Mouse (Mus musculus) midbrain, postnatal 0 days (tissue): ENCODE measurements around the gene Nudt22. TPM values are rescaled to one million over a fixed set of nuclear protein-coding genes. Genes with fewer than 3 reads are reported as not detected.

ENCODE experiments used
- ATAC-seq: fragments of 200-750 bp; cut with Nextera tagmentation; 2 replicates; pipeline ENCODE4 v1.8.0; 2017; ENCODE audit warnings: moderate number of reproducible peaks, mild to moderate bottlenecking, moderate TSS enrichment, moderate library complexity; ENCODE audit not compliant: low FRiP score
- DNase-seq: peaks from one replicate; pipeline ENCODE4 v3.0.0-alpha.2; 2015; ENCODE audit warnings: low spot score
- H3K27ac ChIP-seq: fragments of 300-500 bp; sonication (generic); 2 replicates; pipeline ENCODE4 v1.5.1; 2014; ENCODE audit warnings: low read depth, mild to moderate bottlenecking, low read length, mixed read lengths
- H3K27me3 ChIP-seq: fragments of 300-500 bp; sonication (generic); 2 replicates; pipeline ENCODE4 v1.6.1; 2014; ENCODE audit warnings: low read length, control low read depth, mixed read lengths; ENCODE audit not compliant: insufficient read depth
- H3K36me3 ChIP-seq: fragments of 300-500 bp; sonication (generic); 2 replicates; pipeline ENCODE4 v1.6.1; 2014; ENCODE audit warnings: low read length, control low read depth, mixed read lengths; ENCODE audit not compliant: insufficient read depth
- H3K4me1 ChIP-seq: fragments of 300-500 bp; sonication (generic); 2 replicates; pipeline ENCODE4 v1.6.1; 2014; ENCODE audit warnings: mild to moderate bottlenecking, control low read depth, antibody characterized with exemption, low read length, mixed read lengths; ENCODE audit not compliant: insufficient read depth
- H3K4me2 ChIP-seq: fragments of 300-500 bp; sonication (generic); 2 replicates; pipeline ENCODE4 v1.6.1; 2014; ENCODE audit warnings: low read depth, mild to moderate bottlenecking, low read length, mixed read lengths; ENCODE audit not compliant: poor library complexity, severe bottlenecking
- H3K4me3 ChIP-seq: fragments of 300-500 bp; sonication (generic); 2 replicates; pipeline ENCODE4 v1.5.1; 2014; ENCODE audit warnings: low read depth, mild to moderate bottlenecking, low read length, moderate library complexity
- H3K9ac ChIP-seq: fragments of 300-500 bp; sonication (generic); replicated peaks from 2 replicates; pipeline ENCODE4 v1.6.1; 2014; ENCODE audit warnings: mild to moderate bottlenecking, low read length, moderate library complexity, mixed read lengths; ENCODE audit not compliant: poor library complexity, severe bottlenecking
- H3K9me3 ChIP-seq: fragments of 300-500 bp; sonication (generic); 2 replicates; pipeline ENCODE4 v1.6.1; 2016; ENCODE audit warnings: low read length, control low read depth
- CTCF ChIP-seq: IDR thresholded peaks from 2 replicates; pipeline ENCODE4 v1.5.1; 2016; ENCODE audit warnings: antibody characterized with exemption, mild to moderate bottlenecking
- WGBS: fragments of 180-500 bp; shearing (Covaris S2); extraction: QIAGEN DNeasy Blood & Tissue Kit; methylation state at CpG from one replicate; pipeline ENCODE4 v1.1.7; 2014; 5-methylcytosine and 5-hydroxymethylcytosine counted together
- polyA plus RNA-seq: library from polyadenylated mRNA; unstranded; fragments of >200 nt; fragmentation: Nextera tagmentation; extraction: Ambion mirVana; gene quantifications from 2 replicates; pipeline ENCODE4 v1.2.1, GENCODE M21; 2015
- total RNA-seq: library from RNA; depleted of rRNA; stranded (reverse); fragments of >200 nt; gene quantifications from 2 replicates; pipeline ENCODE4 v1.2.3, GENCODE M21; 2014

Gene Nudt22
- total and polyA plus RNA-seq, 2 experiments from 2014 or later, result 17.8 to 19.6 TPM

DNA sequence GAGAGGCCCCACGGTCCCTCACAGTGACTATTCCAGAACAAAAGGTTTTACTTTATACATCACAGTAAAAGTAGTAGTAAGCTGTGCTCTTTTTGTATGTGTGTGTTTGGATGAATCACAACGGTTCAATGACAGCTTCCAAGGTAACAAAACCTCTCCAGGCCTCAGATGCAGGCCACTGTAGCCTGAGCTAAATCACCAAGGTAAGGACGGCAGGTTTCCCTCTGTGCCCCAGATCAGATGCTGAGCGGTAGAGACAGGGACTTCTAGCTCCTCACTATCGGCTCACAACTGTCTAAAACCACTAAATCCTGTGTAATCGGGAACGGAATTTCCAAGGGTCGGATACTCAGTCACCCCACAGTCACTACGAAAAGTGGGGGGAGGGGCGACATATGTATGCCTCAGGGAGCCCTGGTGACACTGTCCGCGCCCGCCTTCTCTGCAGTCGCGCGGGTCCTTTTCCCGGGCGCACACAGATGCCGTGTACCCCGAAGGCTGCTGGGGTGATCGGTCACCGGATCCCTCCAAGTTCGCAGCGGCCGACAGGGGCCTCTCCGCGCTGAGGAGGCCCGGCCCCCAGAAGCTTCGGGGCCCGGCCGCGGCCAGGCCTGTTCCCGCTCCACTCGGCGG, 43.3 kb upstream of the Nudt22 start:
- no peaks in the 10 kb centered on the region for H3K36me3 ChIP-seq
- peak; percentile 25 for ATAC-seq
- H3K4me2 ChIP-seq, result peak overlapping the region; percentile 62
- peak overlapping the region; percentile 82 for H3K4me3 ChIP-seq
- WGBS, result 2% methylated on average over 33 of the region's 35 CpGs
- H3K9me3 ChIP-seq, result no peaks in the 10 kb centered on the region
- H3K27me3 ChIP-seq, result no peaks in the 10 kb centered on the region
- DNase-seq, result peak; percentile 64
- peak overlapping the region; percentile 82 for H3K9ac ChIP-seq
- TF ChIP-seq CTCF, result no peak
- H3K4me1 ChIP-seq, result peaks cover 3% of the 10 kb centered on the region; the same call in 1 of the 2 replicates
- H3K27ac ChIP-seq, result peak overlapping the region; percentile 90

DNA sequence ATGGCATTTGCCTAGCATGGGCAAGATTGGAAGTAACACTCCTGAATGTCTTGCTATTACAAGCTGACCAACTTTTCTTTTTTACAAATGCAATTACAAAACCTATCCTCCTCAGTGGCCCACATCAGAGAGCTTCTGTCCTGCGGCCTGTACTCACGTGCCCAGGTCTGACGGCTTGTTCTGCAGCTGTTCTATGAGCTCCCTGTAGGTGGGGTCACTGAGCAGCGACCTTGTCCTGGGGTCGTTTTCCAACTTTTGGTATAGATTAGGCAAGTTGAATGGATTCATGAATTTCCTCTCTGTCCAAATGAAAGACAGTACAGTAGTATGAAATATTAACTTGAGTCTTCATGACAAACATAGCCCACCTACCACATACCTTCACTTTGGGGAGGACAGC, 38.1 kb upstream of the Nudt22 start:
- 93% methylated on average over 5 of the region's 5 CpGs for WGBS
- TF ChIP-seq CTCF, result no peak
- H3K27ac ChIP-seq, result no peak overlapping the region
- no peak overlapping the region for H3K4me2 ChIP-seq
- ATAC-seq (no peak), DNase-seq (no peak)
- H3K4me3 ChIP-seq, result no peak overlapping the region
- H3K36me3 ChIP-seq, result peaks cover 30% of the 10 kb centered on the region
- H3K9me3 ChIP-seq, result no peaks in the 10 kb centered on the region
- no peak overlapping the region for H3K9ac ChIP-seq
- peaks cover 3% of the 10 kb centered on the region; the same call in 1 of the 2 replicates for H3K4me1 ChIP-seq
- no peaks in the 10 kb centered on the region for H3K27me3 ChIP-seq

DNA sequence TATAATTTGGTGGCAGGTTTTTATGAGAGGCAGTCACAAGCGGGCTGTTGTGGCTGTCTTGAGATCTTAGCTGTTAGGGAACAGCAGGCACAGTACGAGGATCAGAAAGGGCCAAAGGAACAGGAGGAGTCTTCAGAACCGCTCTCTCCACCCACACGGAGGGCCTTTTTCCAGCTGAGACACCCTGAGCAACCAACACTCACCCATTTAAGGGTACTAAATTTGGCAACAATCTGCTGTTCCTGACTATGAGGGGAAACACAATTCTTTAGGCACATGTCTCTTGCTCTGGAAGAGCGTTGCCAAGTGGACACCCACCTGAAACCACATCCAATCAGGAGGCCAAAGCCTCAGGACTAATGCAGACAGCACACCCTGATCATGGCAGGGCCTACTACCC, 33.6 kb upstream of the Nudt22 start:
- peaks cover 64% of the 10 kb centered on the region for H3K36me3 ChIP-seq
- no peak overlapping the region for H3K4me3 ChIP-seq
- no peaks in the 10 kb centered on the region for H3K4me1 ChIP-seq
- 93% methylated on average over 5 of the region's 5 CpGs for WGBS
- DNase-seq, result no peak
- H3K27ac ChIP-seq, result no peak overlapping the region
- ATAC-seq, result no peak
- no peaks in the 10 kb centered on the region for H3K27me3 ChIP-seq
- no peak overlapping the region for H3K9ac ChIP-seq
- no peak for TF ChIP-seq CTCF
- H3K9me3 ChIP-seq, result no peaks in the 10 kb centered on the region
- no peak overlapping the region for H3K4me2 ChIP-seq

DNA sequence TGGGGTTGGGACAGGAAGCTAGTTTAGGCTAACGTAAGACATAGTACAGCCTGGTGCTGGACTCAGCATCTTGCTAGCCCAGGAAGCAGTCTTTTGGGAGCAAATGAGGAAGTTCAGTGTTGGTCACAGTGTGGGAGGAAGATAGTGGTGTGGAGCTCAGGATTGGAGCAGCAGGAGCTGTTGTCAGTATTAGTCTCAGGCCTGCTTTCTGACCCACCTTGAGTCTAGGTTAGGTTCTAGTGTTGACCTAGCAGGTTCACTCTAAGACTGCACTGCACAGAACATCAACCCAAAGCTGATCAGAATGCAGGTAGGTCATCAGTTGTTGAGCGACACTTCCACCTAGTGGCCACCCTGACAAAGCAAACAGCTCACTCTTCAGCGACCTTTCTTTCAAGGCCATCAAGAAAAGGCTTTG, 24.3 kb upstream of the Nudt22 start:
- peaks cover 55% of the 10 kb centered on the region for H3K36me3 ChIP-seq
- no peak overlapping the region for H3K4me2 ChIP-seq
- 44% methylated on average over 3 of the region's 3 CpGs for WGBS
- no peaks in the 10 kb centered on the region for H3K9me3 ChIP-seq
- H3K4me3 ChIP-seq, result no peak overlapping the region
- no peaks in the 10 kb centered on the region for H3K4me1 ChIP-seq
- DNase-seq, result peak; percentile 71
- no peak overlapping the region for H3K9ac ChIP-seq
- no peak overlapping the region for H3K27ac ChIP-seq
- peak; percentile 63; the same call in 1 of the 2 replicates for ATAC-seq
- TF ChIP-seq CTCF, result peak; percentile 82
- H3K27me3 ChIP-seq, result no peaks in the 10 kb centered on the region

DNA sequence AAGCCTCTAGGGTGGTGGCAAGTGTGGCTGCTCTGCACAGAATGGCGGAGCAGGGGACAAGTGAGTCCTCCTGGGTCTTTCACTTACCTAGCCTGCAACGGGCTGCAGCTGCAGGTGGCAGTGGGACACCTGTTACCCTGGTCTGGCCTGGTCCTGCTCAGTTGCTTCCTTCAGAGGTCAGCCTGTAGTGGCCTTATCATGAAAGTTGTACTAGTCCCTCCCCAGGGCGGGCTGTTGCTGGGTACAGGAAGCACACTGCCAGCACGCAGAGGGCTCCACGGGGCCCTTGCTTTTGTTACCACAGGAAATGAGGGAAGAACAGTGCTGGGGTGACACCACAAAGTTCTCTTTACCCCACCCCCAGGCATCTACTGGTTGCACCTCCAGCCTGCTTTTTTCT, 23.3 kb upstream of the Nudt22 start, which contains the start of gene Fermt3:
Gene Fermt3 (minus strand): TSS at position 279 of the 400 bp plus-strand sequence.
- no peaks in the 10 kb centered on the region for H3K27me3 ChIP-seq
- H3K27ac ChIP-seq, result 0 out of 2 replicates have a peak within 1 kb of the TSS, but pooled peaks have one; percentile 12
- H3K4me1 ChIP-seq, result no peaks in the 10 kb centered on the region
- no peak within 1 kb of the TSS for H3K9ac ChIP-seq
- WGBS, result 91% methylated on average over 5 of the region's 5 CpGs
- TF ChIP-seq CTCF, result no peak
- DNase-seq (no peak), ATAC-seq (no peak)
- H3K4me3 ChIP-seq, result no peak within 1 kb of the TSS
- H3K36me3 ChIP-seq, result peaks cover 47% of the 10 kb centered on the region
- no peak within 1 kb of the TSS for H3K4me2 ChIP-seq
- no peaks in the 10 kb centered on the region for H3K9me3 ChIP-seq

DNA sequence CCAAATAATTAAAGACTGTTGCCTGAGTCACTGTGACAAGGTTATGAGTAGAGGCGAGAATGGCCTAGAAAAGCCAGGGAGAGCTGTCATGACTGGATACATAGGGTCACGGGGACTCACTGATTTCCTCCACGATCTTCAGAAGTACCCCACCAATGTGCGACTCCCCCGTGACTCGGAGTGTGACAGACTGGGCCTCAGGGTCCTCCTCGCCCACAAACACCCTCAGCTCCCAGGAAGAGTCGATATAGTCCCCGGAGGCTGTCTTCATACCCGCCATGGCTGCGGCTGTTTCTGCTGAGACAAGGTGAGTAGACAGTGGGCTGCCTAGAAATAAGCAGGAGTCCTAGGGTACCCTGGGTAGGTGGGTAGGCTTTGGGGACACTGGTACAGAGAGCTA, 22.6 kb upstream of the Nudt22 start:
- H3K4me2 ChIP-seq, result no peak overlapping the region
- DNase-seq, result no peak
- H3K9ac ChIP-seq, result no peak overlapping the region
- 94% methylated on average over 11 of the region's 11 CpGs for WGBS
- H3K36me3 ChIP-seq, result peaks cover 45% of the 10 kb centered on the region
- H3K27me3 ChIP-seq, result no peaks in the 10 kb centered on the region
- H3K4me3 ChIP-seq, result no peak overlapping the region
- no peaks in the 10 kb centered on the region for H3K4me1 ChIP-seq
- no peak overlapping the region for H3K27ac ChIP-seq
- no peak for TF ChIP-seq CTCF
- no peak for ATAC-seq
- H3K9me3 ChIP-seq, result no peaks in the 10 kb centered on the region
